Mouse (Mus musculus) CH12.LX (cell line): ENCODE measurements around the gene Spi1. TPM values are rescaled to one million over a fixed set of nuclear protein-coding genes. Genes with fewer than 3 reads are reported as not detected.

ENCODE experiments used
- DNase-seq: peaks from one replicate; pipeline ENCODE4 v3.0.0-alpha.2; 2013; ENCODE audit errors: extremely low read depth
- H3K27ac ChIP-seq: 2 replicates; pipeline ENCODE4 v1.5.1; 2012; ENCODE audit warnings: low read depth, mild to moderate bottlenecking, control low read depth, moderate library complexity; ENCODE audit not compliant: insufficient read depth
- H3K27me3 ChIP-seq: replicated peaks from 2 replicates; pipeline ENCODE3; 2012; ENCODE audit warnings: inconsistent platforms
- H3K36me3 ChIP-seq, 2 experiments: replicated peaks in 1 of 2; 2 replicates each; pipeline versions ENCODE3 to v1.6.1; 2012; ENCODE audit warnings: inconsistent platforms in 1 of 2, low read length in 1 of 2, mild to moderate bottlenecking in 1 of 2, mixed read lengths in 1 of 2, moderate library complexity in 1 of 2; ENCODE audit not compliant: control insufficient read depth in 1 of 2, insufficient read depth in 1 of 2
- H3K4me1 ChIP-seq, 2 experiments: 2 replicates each; pipeline ENCODE4 v1.6.1; 2012; ENCODE audit warnings: inconsistent platforms in 1 of 2, moderate library complexity in 1 of 2; ENCODE audit not compliant: insufficient read depth in 2 of 2, control insufficient read depth in 1 of 2
- H3K4me2 ChIP-seq: 2 replicates; pipeline ENCODE4 v1.6.1; 2012; ENCODE audit warnings: low read depth, mild to moderate bottlenecking, control low read depth; ENCODE audit not compliant: poor library complexity, insufficient read depth, severe bottlenecking
- H3K4me3 ChIP-seq, 3 experiments: fragments of 150-350 bp in 1 of 3; sonication (generic) in 1 of 3; replicated peaks in 1 of 3; 2 replicates each; pipeline versions ENCODE3 to v1.5.1; 2011 to 2012; ENCODE audit warnings: low read depth in 2 of 3, low read length in 2 of 3, mild to moderate bottlenecking in 2 of 3, moderate library complexity in 2 of 3, control low read depth in 1 of 3, improper control_type of control experiment in 1 of 3, inconsistent platforms in 1 of 3, mixed read lengths in 1 of 3; ENCODE audit not compliant: poor library complexity in 1 of 3
- H3K79me2 ChIP-seq: replicated peaks from 2 replicates; pipeline ENCODE4 v1.6.1; 2012; ENCODE audit warnings: mild to moderate bottlenecking, moderate library complexity; ENCODE audit not compliant: control insufficient read depth, poor library complexity, insufficient read depth, severe bottlenecking; ENCODE audit errors: extremely low read depth
- H3K9ac ChIP-seq: 2 replicates; pipeline ENCODE4 v1.6.1; 2012; ENCODE audit warnings: low read depth, mild to moderate bottlenecking, control low read depth, moderate library complexity; ENCODE audit not compliant: insufficient read depth
- H3K9me3 ChIP-seq: replicated peaks from 2 replicates; pipeline ENCODE3; 2012; ENCODE audit warnings: low read length, inconsistent platforms, mixed read lengths
- CHD1 ChIP-seq: IDR thresholded peaks from 2 replicates; pipeline ENCODE4 v1.6.1; 2012; ENCODE audit warnings: low read depth, low read length, improper control_type of control experiment, inconsistent platforms
- CHD2 ChIP-seq: IDR thresholded peaks from 2 replicates; pipeline ENCODE4 v1.6.1; 2011; ENCODE audit warnings: low read length, improper control_type of control experiment
- ELF1 ChIP-seq: IDR thresholded peaks from 2 replicates; pipeline ENCODE4 v1.6.1; 2014; ENCODE audit warnings: low read depth, mild to moderate bottlenecking, inconsistent platforms, low read length, improper control_type of control experiment
- EP300 ChIP-seq: IDR thresholded peaks from 2 replicates; pipeline ENCODE4 v1.6.1; 2011; ENCODE audit warnings: low read length, improper control_type of control experiment
- ETS1 ChIP-seq: conservative IDR thresholded peaks from 2 replicates; pipeline ENCODE4 v1.6.1; 2012; ENCODE audit warnings: low read depth, mild to moderate bottlenecking, inconsistent platforms, low read length, improper control_type of control experiment, moderate library complexity
- GABPA ChIP-seq: IDR thresholded peaks from 2 replicates; pipeline ENCODE4 v1.6.1; 2012; ENCODE audit warnings: low read depth, low read length, improper control_type of control experiment, inconsistent platforms; ENCODE audit not compliant: insufficient replicate concordance
- IRF4 ChIP-seq: IDR thresholded peaks from 2 replicates; pipeline ENCODE4 v1.6.1; 2014; ENCODE audit warnings: low read depth, mild to moderate bottlenecking, inconsistent platforms, low read length, improper control_type of control experiment
- JUN ChIP-seq: IDR thresholded peaks from 2 replicates; pipeline ENCODE4 v1.6.1; 2011; ENCODE audit warnings: low read depth, mild to moderate bottlenecking, low read length, improper control_type of control experiment, moderate library complexity; ENCODE audit not compliant: insufficient read depth
- JUND ChIP-seq: conservative IDR thresholded peaks from 2 replicates; pipeline ENCODE4 v1.6.1; 2011; ENCODE audit warnings: low read depth, low read length, improper control_type of control experiment
- KAT2A ChIP-seq: IDR thresholded peaks from 2 replicates; pipeline ENCODE4 v1.6.1; 2012; ENCODE audit warnings: low read length, improper control_type of control experiment, inconsistent platforms; ENCODE audit not compliant: insufficient replicate concordance
- MAFK ChIP-seq: IDR thresholded peaks from 2 replicates; pipeline ENCODE4 v1.6.1; 2011; ENCODE audit warnings: low read length, improper control_type of control experiment; ENCODE audit not compliant: insufficient replicate concordance
- MAX ChIP-seq: IDR thresholded peaks from 2 replicates; pipeline ENCODE4 v1.6.1; 2011; ENCODE audit warnings: low read length, improper control_type of control experiment
- NELFE ChIP-seq: IDR thresholded peaks from 2 replicates; pipeline ENCODE4 v1.6.1; 2011; ENCODE audit warnings: low read depth, low read length, improper control_type of control experiment
- NRF1 ChIP-seq: IDR thresholded peaks from 2 replicates; pipeline ENCODE4 v1.6.1; 2014; ENCODE audit warnings: low read depth, mild to moderate bottlenecking, inconsistent platforms, low read length, improper control_type of control experiment, moderate library complexity
- PAX5 ChIP-seq: IDR thresholded peaks from 2 replicates; pipeline ENCODE4 v1.6.1; 2012; ENCODE audit warnings: low read length, inconsistent platforms, mixed read lengths
- POLR2AphosphoS2 ChIP-seq: IDR thresholded peaks from 2 replicates; pipeline ENCODE4 v1.6.1; 2011; ENCODE audit warnings: low read depth, low read length, improper control_type of control experiment
- RAD21 ChIP-seq: IDR thresholded peaks from 2 replicates; pipeline ENCODE4 v1.6.1; 2011; ENCODE audit warnings: low read depth, mild to moderate bottlenecking, low read length, improper control_type of control experiment, moderate library complexity
- RCOR1 ChIP-seq: conservative IDR thresholded peaks from 2 replicates; pipeline ENCODE4 v1.6.1; 2012; ENCODE audit warnings: low read depth, mild to moderate bottlenecking, inconsistent platforms, low read length, improper control_type of control experiment
- TBP ChIP-seq: conservative IDR thresholded peaks from 2 replicates; pipeline ENCODE4 v1.6.1; 2011; ENCODE audit warnings: low read depth, low read length, improper control_type of control experiment
- TCF12 ChIP-seq: IDR thresholded peaks from 2 replicates; pipeline ENCODE4 v1.6.1; 2014; ENCODE audit warnings: low read depth, mild to moderate bottlenecking, inconsistent platforms, low read length, improper control_type of control experiment
- USF1 ChIP-seq: IDR thresholded peaks from 2 replicates; pipeline ENCODE4 v1.6.1; 2014; ENCODE audit warnings: low read depth, mild to moderate bottlenecking, inconsistent platforms, low read length, improper control_type of control experiment
- ZMIZ1 ChIP-seq: IDR thresholded peaks from 2 replicates; pipeline ENCODE4 v1.6.1; 2012; ENCODE audit warnings: low read depth, mild to moderate bottlenecking, inconsistent platforms, low read length, improper control_type of control experiment
- ZNF384 ChIP-seq: IDR thresholded peaks from 2 replicates; pipeline ENCODE4 v1.6.1; 2012; ENCODE audit warnings: low read depth, low read length, improper control_type of control experiment, inconsistent platforms
- dilution Hi-C: fragments of 300-500 bp; cut with MboI; formaldehyde crosslinking; loops from 2 replicates; pipeline ENCODE4 v1.14.3; 2020; ENCODE audit warnings: low sequenced_read_pairs; ENCODE audit not compliant: extremely low pct_unique_long_range_greater_than_20kb, extremely low pct_ligation_motif_present
- in situ Hi-C: fragments of 300-500 bp; cut with MboI; formaldehyde crosslinking; loops from 3 replicates; pipeline ENCODE4 v1.14.3; 2019; ENCODE audit warnings: low sequenced_read_pairs, low pct_ligation_motif_present, low pct_unique_long_range_greater_than_20kb, mixed read lengths
- polyA plus RNA-seq: library from polyadenylated mRNA; unstranded; fragments of >175 nt; gene quantifications from 2 replicates; pipeline ENCODE4 v1.2.1, GENCODE M21; 2012; ENCODE audit warnings: low read depth; ENCODE audit not compliant: insufficient read length
- total RNA-seq, 2 experiments: library from RNA; depleted of rRNA; stranded (reverse); fragments of 300-350 nt in 1 of 2; fragments of >200 nt in 1 of 2; gene quantifications; 2 replicates each; pipeline ENCODE4 v1.2.3; 2012 to 2014

Gene Spi1
- total and polyA plus RNA-seq, 3 experiments = 24.7 to 45.7 (median 42.6) TPM

DNA sequence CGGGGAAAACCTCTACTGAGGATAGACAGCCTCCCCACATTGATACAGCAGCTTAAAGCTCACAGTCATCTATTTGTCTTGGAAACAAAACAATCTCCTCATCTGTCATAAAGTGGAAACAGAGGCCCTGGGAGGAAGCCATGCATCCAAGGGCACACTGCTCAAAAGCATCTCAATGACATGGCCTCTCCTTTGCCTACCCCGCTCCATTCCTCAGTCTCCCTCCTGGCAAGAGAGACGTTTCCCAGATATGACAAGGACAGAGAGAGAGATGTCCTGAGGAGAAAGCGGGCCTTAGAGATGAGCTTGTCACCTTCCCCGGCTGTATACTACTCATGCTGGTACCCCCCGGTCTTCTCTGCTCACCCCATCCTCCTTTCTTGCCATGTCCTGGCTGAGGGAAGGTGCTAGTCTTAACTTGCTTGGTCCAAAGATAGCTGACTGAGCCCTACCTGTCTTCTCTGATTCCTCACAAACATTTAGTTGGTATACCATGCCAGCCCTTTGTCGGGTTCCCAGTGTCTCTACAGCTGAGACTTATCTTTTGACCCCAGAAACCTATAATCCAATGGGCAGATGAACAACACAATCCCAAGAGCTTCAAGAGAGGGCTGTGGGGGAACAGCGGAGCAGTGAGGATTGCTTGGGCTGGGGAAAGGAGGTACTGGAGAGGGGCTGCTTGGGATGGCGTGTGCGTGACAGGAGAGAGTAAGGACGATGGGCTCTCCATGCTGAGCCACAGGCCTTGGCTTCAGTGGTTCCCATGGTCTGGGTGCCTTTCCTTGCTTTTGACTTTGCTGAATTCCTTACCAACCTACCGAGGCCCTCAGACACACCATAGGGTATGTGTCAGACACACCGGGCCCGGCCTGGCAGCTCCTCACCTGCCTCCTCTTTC lies 3.6 kb downstream of the Spi1 start:
- Histone ChIP-seq H3K9me3 (no peaks in the 10 kb centered on the region), H3K4me2 (no peak overlapping the region), H3K27me3 (no peaks in the 10 kb centered on the region), H3K36me3 (no peaks in the 10 kb centered on the region), H3K4me1 (peaks cover 37 to 77% of the 10 kb centered on the region in 2 experiments), H3K9ac (no peak overlapping the region), H3K4me3 (no peak overlapping the region), H3K27ac (no peak overlapping the region), H3K79me2 (no peaks in the 10 kb centered on the region)
- dilution Hi-C loops (no loop called here), in situ Hi-C loops (no loop called here)
- no peak for DNase-seq
- TF ChIP-seq KAT2A (no peak), ETS1 (no peak), CHD2 (no peak), PAX5 (no peak), RAD21 (no peak), TCF12 (no peak), NELFE (no peak)

DNA sequence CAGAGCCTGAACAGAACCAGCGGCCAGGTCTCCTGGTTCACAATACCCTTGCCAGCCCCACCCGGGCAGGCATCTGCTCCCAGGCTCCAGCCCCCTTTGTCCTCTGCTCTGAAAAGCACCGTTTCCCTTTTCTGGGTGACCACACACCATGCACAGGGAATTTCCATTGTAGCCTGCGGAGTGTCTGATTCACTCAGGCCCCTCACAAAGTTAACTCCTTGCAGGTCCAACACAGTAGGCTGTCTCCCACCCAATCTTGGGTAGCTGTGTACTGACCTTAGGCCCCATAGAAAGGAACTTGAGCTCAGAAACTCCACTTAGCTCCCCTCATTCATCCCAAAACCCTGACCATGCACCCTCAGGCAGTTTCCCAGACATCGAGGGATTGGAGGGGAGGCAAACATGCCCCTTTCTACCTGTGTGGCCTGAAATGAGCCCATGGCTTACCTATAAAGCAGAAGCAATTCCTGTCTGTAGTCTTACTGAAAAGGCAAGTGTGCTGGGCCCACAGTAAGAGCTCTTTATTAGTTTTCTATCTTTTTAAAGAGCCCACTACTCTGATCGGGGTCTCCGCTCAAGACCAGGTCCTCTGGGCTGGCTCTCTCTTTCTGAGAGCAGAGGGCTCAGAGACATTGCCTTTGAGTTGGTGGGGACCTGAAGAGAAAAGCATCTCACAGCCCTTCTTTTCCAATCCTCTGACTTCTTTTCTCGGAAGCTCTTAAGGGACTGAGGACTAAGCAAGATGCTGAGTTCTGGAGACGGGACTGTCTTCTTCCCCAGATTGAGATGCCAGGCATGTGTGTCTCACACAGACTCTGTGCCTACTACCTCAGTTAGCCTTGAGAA lies 4.4 kb downstream of the Spi1 start:
- dilution Hi-C loops = no loop called here
- no peaks in the 10 kb centered on the region for H3K27me3 ChIP-seq
- H3K9me3 ChIP-seq = no peaks in the 10 kb centered on the region
- no peaks in the 10 kb centered on the region for H3K79me2 ChIP-seq
- H3K4me1 ChIP-seq = peaks cover 31 to 70% of the 10 kb centered on the region in 2 experiments
- DNase-seq = no peak
- H3K9ac ChIP-seq = no peak overlapping the region
- no peaks in the 10 kb centered on the region for H3K36me3 ChIP-seq
- H3K4me2 ChIP-seq = no peak overlapping the region
- in situ Hi-C loops = no loop called here
- no peak overlapping the region for H3K27ac ChIP-seq
- no peak overlapping the region for H3K4me3 ChIP-seq
- TF ChIP-seq EP300 (peak; percentile 17; the same call in 1 of the 2 replicates), ELF1 (no peak), IRF4 (0 out of 2 replicates have a peak, but pooled peaks have one; percentile 26)

DNA sequence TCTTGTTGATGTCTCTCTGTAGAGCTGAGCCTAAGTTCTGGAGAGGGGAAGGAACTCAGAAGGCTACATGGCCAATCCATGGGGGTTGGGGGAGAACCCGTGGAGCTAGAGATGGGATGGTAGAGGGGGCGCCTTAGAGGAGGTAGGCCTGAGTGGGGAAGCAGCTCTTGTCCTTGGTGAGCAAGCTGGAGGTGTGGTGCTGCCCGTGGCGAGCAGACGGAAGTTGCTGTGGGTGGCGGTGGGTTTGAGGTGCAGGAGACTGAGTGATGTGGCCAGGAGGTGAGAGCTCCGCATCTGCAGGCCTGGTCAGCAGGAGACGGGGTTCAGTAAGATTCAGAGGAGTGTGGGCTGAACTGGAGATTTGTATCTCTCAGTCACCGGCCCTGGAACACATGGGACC lies 5.3 kb downstream of the Spi1 start:
- no peak for DNase-seq
- Histone ChIP-seq H3K27me3 (no peaks in the 10 kb centered on the region), H3K4me3 (no peak overlapping the region), H3K4me1 (peaks cover 24 to 69% of the 10 kb centered on the region in 2 experiments), H3K36me3 (no peaks in the 10 kb centered on the region), H3K9me3 (no peaks in the 10 kb centered on the region), H3K79me2 (no peaks in the 10 kb centered on the region), H3K27ac (no peak overlapping the region), H3K9ac (no peak overlapping the region), H3K4me2 (no peak overlapping the region)
- in situ Hi-C loops = no loop called here
- dilution Hi-C loops = no loop called here
- TF ChIP-seq GABPA = no peak
- no peak for TF ChIP-seq JUN
- no peak for TF ChIP-seq ZNF384
- no peak for TF ChIP-seq TBP
- no peak for TF ChIP-seq TCF12
- no peak for TF ChIP-seq RCOR1
- no peak for TF ChIP-seq MAX
- TF ChIP-seq MAFK = no peak
- TF ChIP-seq ZMIZ1 = no peak
- TF ChIP-seq CHD1 = no peak
- no peak for TF ChIP-seq NELFE
- no peak for TF ChIP-seq NRF1
- no peak for TF ChIP-seq JUND
- no peak for TF ChIP-seq USF1
- no peak for TF ChIP-seq POLR2AphosphoS2
